Mouse (Mus musculus) stomach, embryonic 14.5 days (tissue): ENCODE results near the gene Arsg. TPM values are rescaled to one million over a fixed set of nuclear protein-coding genes. Genes with fewer than 3 reads are reported as not detected.

Experiments
- ATAC-seq: fragments of 200-750 bp; cut with Nextera tagmentation; 2 replicates; pipeline ENCODE4 v1.8.0; 2017; ENCODE audit warnings: low read depth, moderate TSS enrichment; ENCODE audit not compliant: insufficient number of reproducible peaks, insufficient read depth, low FRiP score
- H3K27ac ChIP-seq: fragments of 300-500 bp; sonication (generic); 2 replicates; pipeline ENCODE4 v1.5.1; 2014; ENCODE audit warnings: mild to moderate bottlenecking, low read length, moderate library complexity, mixed read lengths
- H3K27me3 ChIP-seq: fragments of 300-500 bp; sonication (generic); 2 replicates; pipeline ENCODE4 v1.6.1; 2014; ENCODE audit warnings: low read length, control low read depth, mixed read lengths; ENCODE audit not compliant: control insufficient read depth, insufficient read depth
- H3K36me3 ChIP-seq: fragments of 300-500 bp; sonication (generic); 2 replicates; pipeline ENCODE4 v1.6.1; 2014; ENCODE audit warnings: mild to moderate bottlenecking, control low read depth, low read length, moderate library complexity, mixed read lengths; ENCODE audit not compliant: control insufficient read depth, insufficient read depth
- H3K4me1 ChIP-seq: fragments of 300-500 bp; sonication (generic); 2 replicates; pipeline ENCODE4 v1.6.1; 2014; ENCODE audit warnings: low read length, control low read depth, mixed read lengths; ENCODE audit not compliant: control insufficient read depth, insufficient read depth
- H3K4me2 ChIP-seq: fragments of 300-500 bp; sonication (generic); replicated peaks from 2 replicates; pipeline ENCODE4 v1.6.1; 2014; ENCODE audit warnings: low read depth, low read length, control low read depth
- H3K4me3 ChIP-seq: fragments of 300-500 bp; sonication (generic); 2 replicates; pipeline ENCODE4 v1.5.1; 2014; ENCODE audit warnings: low read depth, low read length, control low read depth
- H3K9ac ChIP-seq: fragments of 300-500 bp; sonication (generic); replicated peaks from 2 replicates; pipeline ENCODE4 v1.6.1; 2014; ENCODE audit warnings: low read depth, mild to moderate bottlenecking, control low read depth, low read length, moderate library complexity, mixed read lengths
- H3K9me3 ChIP-seq: fragments of 300-500 bp; sonication (generic); 2 replicates; pipeline ENCODE4 v1.6.1; 2016; ENCODE audit warnings: low read depth, low read length, control low read depth; ENCODE audit not compliant: control insufficient read depth
- WGBS: fragments of 180-500 bp; shearing (Covaris S2); extraction: QIAGEN DNeasy Blood & Tissue Kit; methylation state at CpG from one replicate; pipeline ENCODE4 v1.1.7; 2014; 5-methylcytosine and 5-hydroxymethylcytosine counted together
- polyA plus RNA-seq: library from polyadenylated mRNA; unstranded; fragments of >200 nt; fragmentation: Nextera tagmentation; extraction: Ambion mirVana; gene quantifications from 2 replicates; pipeline ENCODE4 v1.2.1, GENCODE M21; 2014

The Arsg gene
- polyA plus RNA-seq, 1 experiment from 2014 or later, result 3.5 TPM

- 1% methylated on average over 32 of the region's 32 CpGs for WGBS
- H3K9ac ChIP-seq, result peak overlapping the region; percentile 2
- no peaks in the 10 kb centered on the region for H3K9me3 ChIP-seq
- H3K36me3 ChIP-seq, result peaks cover 27% of the 10 kb centered on the region
- no peaks in the 10 kb centered on the region for H3K27me3 ChIP-seq
- peak overlapping the region; percentile 30 for H3K4me3 ChIP-seq
- ATAC-seq, result peak; percentile 70
- H3K4me2 ChIP-seq, result peak overlapping the region; percentile 50
- H3K27ac ChIP-seq, result peak overlapping the region; percentile 29; the same call in 1 of the 2 replicates
- no peaks in the 10 kb centered on the region for H3K4me1 ChIP-seq
Observed at GRCm38 (mm10) chr11:109439829-109440340, 33.3 kb upstream of the Arsg start.

- no peak for ATAC-seq
Observed at GRCm38 (mm10) chr11:109440641-109441040, 32.5 kb upstream of the Arsg start.

GRCm38 (mm10) chr11:109441119-109441518 lies 32.1 kb upstream of the Arsg start:
- 68% methylated on average over 3 of the region's 3 CpGs for WGBS
- no peaks in the 10 kb centered on the region for H3K4me1 ChIP-seq
- H3K27me3 ChIP-seq, result no peaks in the 10 kb centered on the region
- ATAC-seq, result no peak
- peaks cover 16% of the 10 kb centered on the region; the same call in 1 of the 2 replicates for H3K36me3 ChIP-seq
- no peak overlapping the region for H3K27ac ChIP-seq
- no peak overlapping the region for H3K4me3 ChIP-seq
- H3K9me3 ChIP-seq, result no peaks in the 10 kb centered on the region
- no peak overlapping the region for H3K4me2 ChIP-seq
- H3K9ac ChIP-seq, result no peak overlapping the region

More at GRCm38 (mm10) chr11:109440641-109441040, 32.5 kb upstream of the Arsg start:
- Histone ChIP-seq H3K4me2 (peak overlapping the region; percentile 50; the same call in 1 of the 2 replicates), H3K36me3 (peaks cover 19% of the 10 kb centered on the region; the same call in 1 of the 2 replicates), H3K4me1 (no peaks in the 10 kb centered on the region), H3K27ac (no peak overlapping the region), H3K4me3 (peak overlapping the region; percentile 30; the same call in 1 of the 2 replicates), H3K9me3 (no peaks in the 10 kb centered on the region), H3K9ac (no peak overlapping the region), H3K27me3 (no peaks in the 10 kb centered on the region)
- WGBS, result 72% methylated on average over 4 of the region's 4 CpGs

- Histone ChIP-seq H3K9me3 (no peaks in the 10 kb centered on the region), H3K9ac (no peak overlapping the region), H3K4me2 (no peak overlapping the region), H3K4me3 (no peak overlapping the region), H3K27ac (no peak overlapping the region), H3K27me3 (no peaks in the 10 kb centered on the region), H3K4me1 (no peaks in the 10 kb centered on the region), H3K36me3 (peaks cover 6% of the 10 kb centered on the region; the same call in 1 of the 2 replicates)
- ATAC-seq, result no peak
- 18% methylated on average over 5 of the region's 5 CpGs for WGBS
Observed at GRCm38 (mm10) chr11:109442166-109442730, 30.9 kb upstream of the Arsg start.

- Histone ChIP-seq H3K4me1 (no peaks in the 10 kb centered on the region), H3K4me2 (no peak overlapping the region), H3K27ac (no peak overlapping the region), H3K9ac (no peak overlapping the region), H3K9me3 (no peaks in the 10 kb centered on the region), H3K27me3 (no peaks in the 10 kb centered on the region), H3K36me3 (no peaks in the 10 kb centered on the region), H3K4me3 (no peak overlapping the region)
- ATAC-seq, result no peak
- WGBS, result 90% methylated on average over 8 of the region's 8 CpGs
Observed at GRCm38 (mm10) chr11:109443468-109444263, 29.5 kb upstream of the Arsg start.

- H3K27ac ChIP-seq, result no peak overlapping the region
- no peaks in the 10 kb centered on the region for H3K36me3 ChIP-seq
- H3K9me3 ChIP-seq, result no peaks in the 10 kb centered on the region
- 55% methylated on average over 7 of the region's 7 CpGs for WGBS
- no peak for ATAC-seq
- no peak overlapping the region for H3K9ac ChIP-seq
- no peaks in the 10 kb centered on the region for H3K27me3 ChIP-seq
- no peak overlapping the region for H3K4me3 ChIP-seq
- no peak overlapping the region for H3K4me2 ChIP-seq
- no peaks in the 10 kb centered on the region for H3K4me1 ChIP-seq
Observed at GRCm38 (mm10) chr11:109444600-109444999, 28.6 kb upstream of the Arsg start.

GRCm38 (mm10) chr11:109445438-109446035 lies 27.6 kb upstream of the Arsg start:
- WGBS, result 50% methylated on average over 13 of the region's 13 CpGs
- Histone ChIP-seq H3K9ac (no peak overlapping the region), H3K4me2 (no peak overlapping the region), H3K36me3 (no peaks in the 10 kb centered on the region), H3K4me3 (no peak overlapping the region), H3K9me3 (no peaks in the 10 kb centered on the region), H3K27me3 (no peaks in the 10 kb centered on the region), H3K4me1 (no peaks in the 10 kb centered on the region), H3K27ac (no peak overlapping the region)
- 0 out of 2 replicates have a peak, but pooled peaks have one; percentile 53 for ATAC-seq

- no peak for ATAC-seq
- Histone ChIP-seq H3K9me3 (no peaks in the 10 kb centered on the region), H3K36me3 (peaks cover 6% of the 10 kb centered on the region; the same call in 1 of the 2 replicates), H3K4me1 (no peaks in the 10 kb centered on the region), H3K27me3 (no peaks in the 10 kb centered on the region), H3K4me2 (no peak overlapping the region), H3K27ac (no peak overlapping the region), H3K9ac (no peak overlapping the region), H3K4me3 (no peak overlapping the region)
- 77% methylated on average over 11 of the region's 11 CpGs for WGBS
Observed at GRCm38 (mm10) chr11:109451169-109451568, 22.0 kb upstream of the Arsg start.
